Mouse (Mus musculus) E14TG2a.4 (cell line): ENCODE measurements around the gene Tpm4.
"Not testable (repeated sequence)": the region's sequence is repeated elsewhere in the genome, so short reads cannot be mapped to it uniquely, and the experiment has no call there.

Source experiments
- CTCF ChIP-seq: conservative IDR thresholded peaks from 2 replicates; pipeline ENCODE4 v1.5.1; 2014; ENCODE audit warnings: low read length
- NANOG ChIP-seq: IDR thresholded peaks from 2 replicates; pipeline ENCODE4 v1.6.1; 2014; ENCODE audit warnings: borderline replicate concordance, low read length, mixed read lengths

DNA sequence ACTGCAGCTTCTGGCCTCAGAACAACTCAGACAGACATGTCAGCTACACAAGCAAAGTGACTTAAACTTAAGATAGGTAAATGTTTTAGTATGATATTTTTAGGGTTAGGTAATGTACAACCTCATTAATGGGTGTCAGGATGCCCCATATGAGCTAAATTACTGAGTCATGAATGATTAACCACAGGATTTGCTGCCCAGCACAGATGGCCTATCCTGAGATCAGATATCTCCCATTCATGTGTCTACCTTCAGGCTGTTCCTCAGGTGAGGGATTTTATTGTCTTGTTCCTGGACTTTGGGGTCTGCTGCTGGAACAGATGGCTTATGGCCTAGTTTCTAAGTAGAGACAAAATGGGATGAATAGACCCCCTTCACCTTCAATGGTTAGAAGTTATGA is 38.1 kb upstream of the Tpm4 start:
- TF ChIP-seq CTCF, NANOG: not testable (repeated sequence)
